Mouse (Mus musculus) ES-E14 (cell line): Measurements from ENCODE around the gene Trpm3.

ENCODE experiments used
- CHD2 ChIP-seq: IDR thresholded peaks from 2 replicates; pipeline ENCODE4 v1.6.1; 2014; ENCODE audit warnings: mild to moderate bottlenecking, low read depth, low read length, inconsistent platforms
- MAFK ChIP-seq: IDR thresholded peaks from 2 replicates; pipeline ENCODE4 v1.6.1; 2014; ENCODE audit warnings: mild to moderate bottlenecking, low read depth, low read length, inconsistent platforms; ENCODE audit not compliant: insufficient read depth
- ZC3H11A ChIP-seq: IDR thresholded peaks from 2 replicates; pipeline ENCODE4 v1.6.1; 2012; ENCODE audit warnings: low read depth, mild to moderate bottlenecking, inconsistent platforms, low read length, borderline replicate concordance
- ZNF384 ChIP-seq: IDR thresholded peaks from 2 replicates; pipeline ENCODE4 v1.6.1; 2012; ENCODE audit warnings: low read depth, low read length, inconsistent platforms

DNA sequence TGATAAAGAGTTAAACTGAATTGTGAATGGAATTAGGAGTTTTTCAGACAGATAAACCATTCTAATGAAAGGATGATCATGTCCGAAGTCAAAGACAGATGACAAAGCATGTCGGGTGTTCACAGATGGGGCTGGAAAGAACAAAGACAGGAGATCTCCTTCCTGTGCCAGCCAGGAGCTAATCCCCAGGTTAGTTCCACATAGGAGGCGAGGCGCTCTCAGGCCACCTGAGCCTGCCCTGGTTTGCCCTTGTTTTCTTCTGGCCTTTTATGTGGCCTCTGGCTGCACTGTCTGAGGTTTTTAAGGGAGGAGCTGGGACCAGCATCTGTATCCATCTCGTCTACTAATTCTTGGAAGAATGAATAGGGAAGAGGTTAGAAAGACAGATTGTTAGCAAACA, 801.0 kb downstream of the Trpm3 start:
- TF ChIP-seq ZC3H11A (no peak), ZNF384 (no peak), MAFK (no peak), CHD2 (no peak)
